Mouse (Mus musculus): ENCODE data around the gene Chst12.

Chst12 gene

GRCm38 (mm10) chr5:140517159-140517920 is 12.0 kb downstream of the Chst12 start:
- DNase-seq (ENCODE audit: low spot score) = no peak

- no peak for DNase-seq (ENCODE audit: low spot score)
These were observed 12.5 kb downstream of the Chst12 start for GRCm38 (mm10) chr5:140517921-140518230.

GRCm38 (mm10) chr5:140521196-140521595 is 15.8 kb downstream of the Chst12 start:
- DNase-seq (ENCODE audit: low spot score) = no peak

GRCm38 (mm10) chr5:140526754-140527153 is 21.4 kb downstream of the Chst12 start:
- DNase-seq (ENCODE audit: low spot score) = no peak

GRCm38 (mm10) chr5:140538111-140538683 is 32.8 kb downstream of the Chst12 start:
- peak; percentile 22 for DNase-seq (ENCODE audit: low spot score)

GRCm38 (mm10) chr5:140540106-140540505 is 34.8 kb downstream of the Chst12 start:
- DNase-seq (ENCODE audit: low spot score) = peak; percentile 90

GRCm38 (mm10) chr5:140542811-140543575 is 37.6 kb downstream of the Chst12 start:
- DNase-seq (ENCODE audit: low spot score) = no peak

GRCm38 (mm10) chr5:140545651-140546050 is 40.3 kb downstream of the Chst12 start:
- DNase-seq (ENCODE audit: low spot score) = no peak

GRCm38 (mm10) chr5:140546332-140546731 is 41.0 kb downstream of the Chst12 start:
- no peak for DNase-seq (ENCODE audit: low spot score)

- peak; percentile 75 for DNase-seq (ENCODE audit: low spot score)
These were observed 44.1 kb downstream of the Chst12 start for GRCm38 (mm10) chr5:140549306-140550047.

- no peak for DNase-seq (ENCODE audit: low spot score)
These were observed 48.4 kb downstream of the Chst12 start for GRCm38 (mm10) chr5:140553719-140554118.

GRCm38 (mm10) chr5:140556859-140557258 is 51.5 kb downstream of the Chst12 start:
- no peak for DNase-seq (ENCODE audit: low spot score)

- no peak for DNase-seq (ENCODE audit: low spot score)
These were observed 57.3 kb downstream of the Chst12 start for GRCm38 (mm10) chr5:140562601-140563000.

GRCm38 (mm10) chr5:140564896-140565295 is 59.5 kb downstream of the Chst12 start, which contains the start of gene Grifin:
Grifin (minus strand) TSS chr5:140565071.
- DNase-seq (ENCODE audit: low spot score) = no peak

- peak; percentile 69 for DNase-seq (ENCODE audit: low spot score)
These were observed 60.1 kb downstream of the Chst12 start for GRCm38 (mm10) chr5:140565451-140565850.

GRCm38 (mm10) chr5:140565856-140566255 is 60.5 kb downstream of the Chst12 start:
- DNase-seq (ENCODE audit: low spot score) = peak; percentile 67

GRCm38 (mm10) chr5:140566271-140566670 is 60.9 kb downstream of the Chst12 start:
- no peak for DNase-seq (ENCODE audit: low spot score)

GRCm38 (mm10) chr5:140567321-140567720 is 62.0 kb downstream of the Chst12 start:
- peak; percentile 33 for DNase-seq (ENCODE audit: low spot score)

GRCm38 (mm10) chr5:140567751-140568150 is 62.4 kb downstream of the Chst12 start:
- no peak for DNase-seq (ENCODE audit: low spot score)

- DNase-seq (ENCODE audit: low spot score) = peak; percentile 55
These were observed 63.1 kb downstream of the Chst12 start for GRCm38 (mm10) chr5:140568321-140568970.

- DNase-seq (ENCODE audit: low spot score) = no peak
These were observed 63.8 kb downstream of the Chst12 start for GRCm38 (mm10) chr5:140569032-140569595.
